Mouse (Mus musculus) left cerebral cortex, adult 11 months (tissue): ENCODE measurements around the gene Naga.
"Not testable (repeated sequence)": the region's sequence is repeated elsewhere in the genome, so short reads cannot be mapped to it uniquely, and the experiment has no call there.

Experiments used
- DNase-seq: peaks from one replicate; pipeline ENCODE4 v3.0.0; 2022; ENCODE audit warnings: low spot score

The Naga gene

GRCm38 (mm10) chr15:82338593-82339112, at the start of gene Naga, which contains the start of the genes Pheta2 and Smdt1:
TSS of gene Naga (minus strand) at chr15:82338925.
TSS of gene Pheta2 (plus strand) at chr15:82338942.
TSS of gene Smdt1 (plus strand) at chr15:82338959.
- DNase-seq = peak; percentile 89

GRCm38 (mm10) chr15:82385729-82386128, 47.0 kb upstream of the Naga start:
- DNase-seq = no peak

- DNase-seq = no peak
These were observed 43.7 kb upstream of the Naga start for GRCm38 (mm10) chr15:82382441-82382840.

DNA sequence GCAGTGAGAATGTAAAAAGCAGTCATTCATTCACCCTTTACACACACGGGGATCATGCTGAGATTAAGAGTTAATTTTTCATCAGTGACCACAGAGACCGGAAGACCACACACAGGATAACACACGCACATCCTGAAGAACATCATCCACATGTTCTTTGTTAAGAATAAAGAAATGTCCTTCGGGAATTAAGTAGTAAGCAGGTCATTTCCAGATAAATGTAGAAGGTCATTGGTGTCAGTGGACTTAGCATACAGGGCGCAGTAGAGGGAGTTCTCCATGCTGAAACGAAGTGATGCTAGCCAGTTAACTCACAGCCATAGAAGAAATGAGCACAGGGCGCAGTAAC, 42.0 kb upstream of the Naga start:
- no peak for DNase-seq

- DNase-seq = no peak
These were observed 41.4 kb upstream of the Naga start, which contains the start of gene Cyp2d22 for GRCm38 (mm10) chr15:82379871-82380713. TSS of gene Cyp2d22 (minus strand) at chr15:82380260.

DNA sequence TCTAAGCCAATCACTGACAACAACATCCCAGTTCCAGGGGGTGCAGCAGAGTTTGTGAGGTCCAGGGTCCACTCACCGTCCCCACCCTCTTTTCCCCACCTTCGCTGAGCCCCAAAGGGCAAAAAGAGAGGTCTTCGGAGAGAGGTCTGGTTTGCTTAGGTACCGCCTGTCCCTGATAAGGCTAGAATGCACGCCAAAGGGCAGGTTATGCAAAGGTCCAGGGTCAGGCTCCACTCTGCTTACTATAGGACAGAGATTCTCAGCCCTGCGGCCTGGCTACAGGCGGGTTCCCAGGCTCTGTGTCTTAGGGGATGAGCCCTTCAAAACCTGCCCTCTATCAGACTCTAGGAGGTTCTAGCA, 40.8 kb upstream of the Naga start:
- no peak for DNase-seq

GRCm38 (mm10) chr15:82378261-82379180, 39.8 kb upstream of the Naga start:
- no peak for DNase-seq

- no peak for DNase-seq
These were observed 39.0 kb upstream of the Naga start for GRCm38 (mm10) chr15:82377701-82378100.

- peak; percentile 58 for DNase-seq
These were observed 37.8 kb upstream of the Naga start for GRCm38 (mm10) chr15:82376393-82377138.

DNA sequence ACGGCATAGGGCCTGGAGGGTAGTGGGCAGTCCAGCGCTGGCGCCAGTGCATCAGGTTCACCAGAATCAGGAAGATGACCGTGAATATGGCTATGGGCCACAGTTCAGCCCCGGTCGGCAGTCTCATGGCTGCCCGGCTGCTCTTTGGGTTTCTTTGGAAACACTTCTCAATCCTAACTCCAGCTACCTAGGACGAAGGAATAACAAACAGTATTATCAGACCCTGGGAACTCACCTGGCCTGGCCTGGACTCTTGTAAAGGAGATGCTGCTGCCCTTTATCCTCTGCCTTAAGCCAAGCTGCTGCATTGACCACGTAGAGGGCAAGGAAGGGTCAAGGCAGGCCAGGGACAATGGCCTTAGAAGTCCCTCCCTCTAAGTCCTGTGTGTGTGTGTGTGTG, 37.1 kb upstream of the Naga start:
- DNase-seq = no peak

- DNase-seq = no peak
These were observed 35.7 kb upstream of the Naga start for GRCm38 (mm10) chr15:82374437-82374836.

- DNase-seq = no peak
These were observed 34.3 kb upstream of the Naga start for GRCm38 (mm10) chr15:82372991-82373390.

DNA sequence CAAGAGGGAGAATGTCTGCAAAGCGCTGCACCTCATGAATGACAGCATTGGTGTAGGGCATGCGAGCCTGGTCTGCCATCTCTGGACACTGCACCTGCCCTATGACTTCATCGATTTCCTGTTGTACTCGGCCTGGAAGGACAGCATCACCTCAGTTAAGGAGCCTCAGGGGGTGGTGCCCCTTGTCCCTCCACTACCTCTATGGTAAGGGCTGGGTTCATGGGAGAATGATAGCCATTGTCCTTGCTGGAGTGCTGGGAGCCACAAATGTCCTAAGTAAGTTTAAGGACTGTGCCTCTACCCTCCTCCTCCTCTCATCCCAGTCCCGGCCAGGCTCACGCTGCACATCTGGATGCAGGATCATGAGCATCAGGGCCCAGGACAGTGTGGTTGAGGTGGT, 33.7 kb upstream of the Naga start:
- DNase-seq = no peak

DNA sequence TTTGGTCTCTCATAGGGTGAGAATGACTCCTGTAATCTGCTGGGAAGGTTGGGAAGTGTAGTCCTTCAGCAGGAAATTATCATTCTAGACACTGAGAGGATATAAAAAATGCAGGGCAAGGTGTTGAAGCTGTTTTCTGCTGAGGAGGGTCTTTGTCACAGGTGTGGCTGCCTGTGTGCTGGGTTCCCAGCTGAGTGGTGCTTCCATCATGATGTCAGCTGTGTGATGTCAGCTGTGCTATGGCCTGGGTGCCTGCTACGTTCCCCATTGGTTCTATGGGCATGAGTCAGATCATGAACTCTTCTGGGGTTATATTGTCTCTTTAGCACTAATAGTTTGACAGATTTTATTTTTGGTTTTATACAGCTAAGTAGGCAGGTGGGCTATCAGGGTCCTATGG, 30.1 kb upstream of the Naga start:
- no peak for DNase-seq

- DNase-seq = no peak
These were observed 29.4 kb upstream of the Naga start for GRCm38 (mm10) chr15:82368146-82368545.

GRCm38 (mm10) chr15:82364561-82364960, 25.8 kb upstream of the Naga start:
- DNase-seq = not testable (repeated sequence)

GRCm38 (mm10) chr15:82363801-82364200, 25.1 kb upstream of the Naga start:
- DNase-seq = not testable (repeated sequence)

DNA sequence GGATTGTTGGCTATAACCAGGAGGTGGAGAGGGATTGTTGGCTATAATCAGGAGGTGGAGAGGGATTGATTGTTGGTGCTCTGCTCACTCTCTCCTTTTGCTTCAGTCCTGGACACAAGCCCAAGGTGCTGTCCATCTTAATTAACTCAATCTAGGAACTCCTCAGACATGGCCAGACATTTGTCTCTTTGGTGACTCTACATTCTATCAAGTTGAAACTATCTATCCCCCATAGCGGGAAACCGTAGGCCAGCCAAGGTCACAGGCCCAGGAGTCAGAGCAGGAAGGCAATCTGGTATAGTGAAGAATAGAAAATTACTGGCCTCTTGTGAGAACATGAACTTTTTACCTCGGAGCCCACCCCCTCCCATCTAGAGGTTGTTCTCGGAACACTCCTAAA, 23.5 kb upstream of the Naga start:
- no peak for DNase-seq

DNA sequence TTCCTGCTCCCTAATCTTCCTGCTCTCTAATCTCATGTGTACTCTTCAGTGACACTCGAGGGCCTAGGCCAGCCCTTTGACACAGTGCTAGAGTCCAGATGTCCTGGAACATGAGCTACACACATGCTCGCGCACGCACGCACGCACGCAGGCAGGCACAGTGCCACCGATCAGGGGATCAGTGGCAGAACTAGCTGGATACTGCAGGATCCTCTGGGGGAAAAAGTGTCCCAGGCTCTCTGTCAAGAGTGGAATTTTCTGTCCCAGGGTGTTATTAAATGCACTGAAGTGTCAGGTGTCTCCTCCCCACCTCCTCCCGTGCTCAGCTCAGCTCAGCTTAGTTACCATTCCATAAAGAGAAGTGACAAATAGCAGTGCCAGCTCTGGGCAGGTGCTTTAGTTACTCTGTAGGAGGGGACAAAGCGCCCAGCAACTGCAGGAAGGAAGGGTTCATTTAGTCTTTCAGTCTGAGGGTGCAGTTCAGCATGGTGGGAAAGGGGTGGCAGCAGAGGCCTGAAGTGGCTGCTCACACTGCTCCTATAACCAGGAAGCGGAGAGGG, 22.8 kb upstream of the Naga start:
- DNase-seq = no peak

GRCm38 (mm10) chr15:82358431-82359260, 19.9 kb upstream of the Naga start:
- no peak for DNase-seq
